Mouse (Mus musculus) embryonic facial prominence, embryonic 11.5 days (tissue): ENCODE data around the gene Tuba1b. TPM values are rescaled to one million over a fixed set of nuclear protein-coding genes. Genes with fewer than 3 reads are reported as not detected.
"Not testable (repeated sequence)": the region's sequence is repeated elsewhere in the genome, so short reads cannot be mapped to it uniquely, and the experiment has no call there.

ENCODE experiments used
- ATAC-seq: fragments of 200-750 bp; cut with Nextera tagmentation; replicated peaks from 2 replicates; pipeline ENCODE4 v1.8.0; 2017; ENCODE audit warnings: low read depth; ENCODE audit not compliant: insufficient number of reproducible peaks, low FRiP score, low TSS enrichment
- DNase-seq: peaks from one replicate; pipeline ENCODE4 v3.0.0-alpha.2; 2015; ENCODE audit warnings: low spot score
- H3K27ac ChIP-seq: fragments of 300-500 bp; sonication (generic); replicated peaks from 2 replicates; pipeline ENCODE4 v1.5.1; 2014; ENCODE audit warnings: mild to moderate bottlenecking, low read depth, low read length, control low read depth
- H3K27me3 ChIP-seq: fragments of 300-500 bp; sonication (generic); 2 replicates; pipeline ENCODE4 v1.6.1; 2014; ENCODE audit warnings: mild to moderate bottlenecking, low read length, moderate library complexity, mixed read lengths; ENCODE audit not compliant: control insufficient read depth, insufficient read depth
- H3K36me3 ChIP-seq: fragments of 300-500 bp; sonication (generic); replicated peaks from 2 replicates; pipeline ENCODE4 v1.6.1; 2014; ENCODE audit warnings: low read depth, mild to moderate bottlenecking, low read length, moderate library complexity, mixed read lengths; ENCODE audit not compliant: control insufficient read depth, insufficient read depth
- H3K4me1 ChIP-seq: fragments of 300-500 bp; sonication (generic); 2 replicates; pipeline ENCODE4 v1.6.1; 2014; ENCODE audit warnings: low read length, mixed read lengths; ENCODE audit not compliant: control insufficient read depth, insufficient read depth
- H3K4me2 ChIP-seq: fragments of 300-500 bp; sonication (generic); 2 replicates; pipeline ENCODE4 v1.6.1; 2014; ENCODE audit warnings: low read depth, mild to moderate bottlenecking, control low read depth, low read length, moderate library complexity
- H3K4me3 ChIP-seq: fragments of 300-500 bp; sonication (generic); 2 replicates; pipeline ENCODE4 v1.5.1; 2014; ENCODE audit warnings: low read depth, low read length, control low read depth
- H3K9ac ChIP-seq: fragments of 300-500 bp; sonication (generic); replicated peaks from 2 replicates; pipeline ENCODE4 v1.6.1; 2014; ENCODE audit warnings: mild to moderate bottlenecking, control low read depth, low read length
- H3K9me3 ChIP-seq: fragments of 300-500 bp; sonication (generic); replicated peaks from 2 replicates; pipeline ENCODE4 v1.6.1; 2016; ENCODE audit warnings: mild to moderate bottlenecking, low read length, inconsistent platforms, mixed read lengths; ENCODE audit not compliant: control insufficient read depth
- WGBS: fragments of 180-500 bp; shearing (Covaris S2); extraction: QIAGEN DNeasy Blood & Tissue Kit; methylation state at CpG from one replicate; pipeline ENCODE4 v1.1.7; 2014; 5-methylcytosine and 5-hydroxymethylcytosine counted together
- polyA plus RNA-seq: library from polyadenylated mRNA; unstranded; fragments of >200 nt; fragmentation: Nextera tagmentation; extraction: Ambion mirVana; gene quantifications from 2 replicates; pipeline ENCODE4 v1.2.1, GENCODE M21; 2014

The Tuba1b gene
- polyA plus RNA-seq, 1 experiment from 2014 or later: 2,291 TPM

- WGBS: 70% methylated on average over 10 of the region's 10 CpGs
- no peak for ATAC-seq
- Histone ChIP-seq H3K4me1 (no peaks in the 10 kb centered on the region), H3K27me3 (no peaks in the 10 kb centered on the region), H3K36me3 (no peaks in the 10 kb centered on the region), H3K27ac (no peak overlapping the region), H3K9ac (no peak overlapping the region), H3K9me3 (no peaks in the 10 kb centered on the region), H3K4me2 (no peak overlapping the region), H3K4me3 (no peak overlapping the region)
- DNase-seq: no peak
Observed at GRCm38 (mm10) chr15:98940816-98941215, 6.5 kb upstream of the Tuba1b start.

- peak overlapping the region; percentile 93 for H3K27ac ChIP-seq
- H3K36me3 ChIP-seq: no peaks in the 10 kb centered on the region
- ATAC-seq (peak; percentile 72), DNase-seq (peak; percentile 98)
- H3K9ac ChIP-seq: peak overlapping the region; percentile 93
- H3K9me3 ChIP-seq: no peaks in the 10 kb centered on the region
- H3K27me3 ChIP-seq: no peaks in the 10 kb centered on the region
- peak overlapping the region; percentile 61 for H3K4me3 ChIP-seq
- peak overlapping the region; percentile 61 for H3K4me2 ChIP-seq
- H3K4me1 ChIP-seq: 0 out of 2 replicates have a peak, but pooled peaks cover 3% of the 10 kb centered on the region
- 0% methylated on average over 35 of the region's 35 CpGs for WGBS
Observed at GRCm38 (mm10) chr15:98933833-98934216, 540 bp downstream of the Tuba1b start.

- not testable (repeated sequence) for H3K4me1 ChIP-seq, H3K36me3 ChIP-seq, H3K27me3 ChIP-seq, H3K9me3 ChIP-seq, DNase-seq, ATAC-seq
- WGBS: 19% methylated on average over 8 of the region's 9 CpGs
- Histone ChIP-seq H3K4me3 (peak overlapping the region; percentile 61), H3K27ac (0 out of 2 replicates have a peak overlapping the region, but pooled peaks have one; percentile 39), H3K9ac (peak overlapping the region; percentile 93), H3K4me2 (peak overlapping the region; percentile 61)
Observed at GRCm38 (mm10) chr15:98933004-98933671, 1.2 kb downstream of the Tuba1b start.

- ATAC-seq: no peak
- no peak for DNase-seq
- Histone ChIP-seq H3K4me1 (0 out of 2 replicates have a peak, but pooled peaks cover 3% of the 10 kb centered on the region), H3K4me3 (no peak overlapping the region), H3K9me3 (no peaks in the 10 kb centered on the region), H3K9ac (no peak overlapping the region), H3K36me3 (no peaks in the 10 kb centered on the region), H3K27me3 (no peaks in the 10 kb centered on the region), H3K27ac (no peak overlapping the region), H3K4me2 (no peak overlapping the region)
- WGBS: 75% methylated on average over 3 of the region's 3 CpGs
Observed at GRCm38 (mm10) chr15:98930998-98931397, 3.4 kb downstream of the Tuba1b start.

- DNase-seq (no peak), ATAC-seq (no peak)
- H3K4me2 ChIP-seq: no peak overlapping the region
- no peaks in the 10 kb centered on the region for H3K9me3 ChIP-seq
- no peak overlapping the region for H3K9ac ChIP-seq
- no peaks in the 10 kb centered on the region for H3K27me3 ChIP-seq
- no peaks in the 10 kb centered on the region for H3K36me3 ChIP-seq
- no peak overlapping the region for H3K27ac ChIP-seq
- no peaks in the 10 kb centered on the region for H3K4me1 ChIP-seq
- WGBS: 53% methylated on average over 8 of the region's 8 CpGs
- H3K4me3 ChIP-seq: no peak overlapping the region
Observed at GRCm38 (mm10) chr15:98930017-98930734, 4.2 kb downstream of the Tuba1b start.

- Histone ChIP-seq H3K4me3 (no peak overlapping the region), H3K4me1 (no peaks in the 10 kb centered on the region), H3K36me3 (no peaks in the 10 kb centered on the region), H3K27ac (0 out of 2 replicates have a peak overlapping the region, but pooled peaks have one; percentile 28), H3K4me2 (no peak overlapping the region), H3K9ac (peak overlapping the region; percentile 1; the same call in 1 of the 2 replicates), H3K27me3 (no peaks in the 10 kb centered on the region), H3K9me3 (no peaks in the 10 kb centered on the region)
- ATAC-seq (peak; percentile 54), DNase-seq (peak; percentile 88)
- 11% methylated on average over 13 of the region's 13 CpGs for WGBS
Observed at GRCm38 (mm10) chr15:98928598-98929240, 5.6 kb downstream of the Tuba1b start.

GRCm38 (mm10) chr15:98927566-98927965, 6.8 kb downstream of the Tuba1b start:
- no peak overlapping the region for H3K27ac ChIP-seq
- no peak overlapping the region for H3K4me2 ChIP-seq
- H3K9ac ChIP-seq: no peak overlapping the region
- H3K36me3 ChIP-seq: no peaks in the 10 kb centered on the region
- DNase-seq (no peak), ATAC-seq (no peak)
- no peaks in the 10 kb centered on the region for H3K4me1 ChIP-seq
- H3K27me3 ChIP-seq: no peaks in the 10 kb centered on the region
- no peak overlapping the region for H3K4me3 ChIP-seq
- no peaks in the 10 kb centered on the region for H3K9me3 ChIP-seq
- 91% methylated on average over 5 of the region's 5 CpGs for WGBS

GRCm38 (mm10) chr15:98924682-98925081, 9.7 kb downstream of the Tuba1b start:
- ATAC-seq (no peak), DNase-seq (no peak)
- no peak overlapping the region for H3K4me3 ChIP-seq
- no peaks in the 10 kb centered on the region for H3K9me3 ChIP-seq
- H3K27me3 ChIP-seq: no peaks in the 10 kb centered on the region
- H3K36me3 ChIP-seq: no peaks in the 10 kb centered on the region
- no peaks in the 10 kb centered on the region for H3K4me1 ChIP-seq
- no peak overlapping the region for H3K4me2 ChIP-seq
- no peak overlapping the region for H3K27ac ChIP-seq
- 79% methylated on average over 3 of the region's 3 CpGs for WGBS
- H3K9ac ChIP-seq: no peak overlapping the region
